Mouse (Mus musculus): ENCODE results near the gene Nab2. TPM values are rescaled to one million over a fixed set of nuclear protein-coding genes. Genes with fewer than 3 reads are reported as not detected.

Gene Nab2
- polyA plus RNA-seq, 1 experiment from 2014 or later = 19.5 TPM

GRCm38 (mm10) chr10:127669170-127669569, 802 bp upstream of the Nab2 start:
- H3K4me2 ChIP-seq = peak overlapping the region; percentile 90
- WGBS = 12% methylated on average over 7 of the region's 7 CpGs
- ATAC-seq (ENCODE audit: insufficient number of reproducible peaks, insufficient read depth, low FRiP score, low TSS enrichment, low read depth) = no peak
- H3K4me3 ChIP-seq = peak overlapping the region; percentile 87
- peaks cover 31% of the 10 kb centered on the region for H3K4me1 ChIP-seq
- H3K9ac ChIP-seq = peak overlapping the region; percentile 74
- H3K36me3 ChIP-seq = peaks cover 8% of the 10 kb centered on the region
- H3K27me3 ChIP-seq = no peaks in the 10 kb centered on the region
- no peaks in the 10 kb centered on the region for H3K9me3 ChIP-seq
- H3K27ac ChIP-seq = peak overlapping the region; percentile 100

GRCm38 (mm10) chr10:127667269-127668092, 887 bp downstream of the Nab2 start:
- peaks cover 25% of the 10 kb centered on the region for H3K36me3 ChIP-seq
- H3K9ac ChIP-seq = peak overlapping the region; percentile 94
- peak; percentile 71 for ATAC-seq (ENCODE audit: insufficient number of reproducible peaks, insufficient read depth, low FRiP score, low TSS enrichment, low read depth)
- H3K4me3 ChIP-seq = peak overlapping the region; percentile 87
- H3K9me3 ChIP-seq = no peaks in the 10 kb centered on the region
- peak overlapping the region; percentile 100 for H3K27ac ChIP-seq
- WGBS = under 1% methylated on average over 35 of the region's 35 CpGs
- H3K27me3 ChIP-seq = no peaks in the 10 kb centered on the region
- H3K4me2 ChIP-seq = peak overlapping the region; percentile 90
- peaks cover 48% of the 10 kb centered on the region for H3K4me1 ChIP-seq

GRCm38 (mm10) chr10:127666501-127667268, 1.7 kb downstream of the Nab2 start, which contains the start of gene Nemp1:
TSS of gene Nemp1 (plus strand) at chr10:127666901.
- Histone ChIP-seq H3K9me3 (no peaks in the 10 kb centered on the region), H3K9ac (peak within 1 kb of the TSS; percentile 94), H3K36me3 (peaks cover 30% of the 10 kb centered on the region), H3K27ac (peak within 1 kb of the TSS; percentile 100), H3K27me3 (no peaks in the 10 kb centered on the region), H3K4me3 (peak within 1 kb of the TSS; percentile 87), H3K4me1 (peaks cover 56% of the 10 kb centered on the region), H3K4me2 (peak within 1 kb of the TSS; percentile 90)
- WGBS = under 1% methylated on average over 69 of the region's 73 CpGs
- peak; percentile 65 for ATAC-seq (ENCODE audit: insufficient number of reproducible peaks, insufficient read depth, low FRiP score, low TSS enrichment, low read depth)

- no peak for ATAC-seq (ENCODE audit: insufficient number of reproducible peaks, insufficient read depth, low FRiP score, low TSS enrichment, low read depth)
- WGBS = 3% methylated on average over 14 of the region's 14 CpGs
- H3K4me1 ChIP-seq = peaks cover 66% of the 10 kb centered on the region
Observed at GRCm38 (mm10) chr10:127665366-127666181, 2.8 kb downstream of the Nab2 start.

GRCm38 (mm10) chr10:127664891-127665290, 3.5 kb downstream of the Nab2 start:
- ATAC-seq (ENCODE audit: insufficient number of reproducible peaks, insufficient read depth, low FRiP score, low TSS enrichment, low read depth) = no peak
- Histone ChIP-seq H3K4me2 (peak overlapping the region; percentile 90), H3K9me3 (no peaks in the 10 kb centered on the region), H3K4me3 (peak overlapping the region; percentile 87), H3K4me1 (peaks cover 68% of the 10 kb centered on the region), H3K27me3 (no peaks in the 10 kb centered on the region), H3K27ac (peak overlapping the region; percentile 86; the same call in 1 of the 2 replicates), H3K9ac (peak overlapping the region; percentile 94), H3K36me3 (peaks cover 48% of the 10 kb centered on the region)
- 27% methylated on average over 13 of the region's 13 CpGs for WGBS

More at GRCm38 (mm10) chr10:127665366-127666181, 2.8 kb downstream of the Nab2 start:
- Histone ChIP-seq H3K4me2 (peak overlapping the region; percentile 90), H3K4me3 (peak overlapping the region; percentile 87), H3K9ac (peak overlapping the region; percentile 94), H3K27me3 (no peaks in the 10 kb centered on the region), H3K36me3 (peaks cover 41% of the 10 kb centered on the region), H3K9me3 (no peaks in the 10 kb centered on the region), H3K27ac (peak overlapping the region; percentile 100)

GRCm38 (mm10) chr10:127664166-127664565, 4.2 kb downstream of the Nab2 start:
- Histone ChIP-seq H3K9me3 (no peaks in the 10 kb centered on the region), H3K4me2 (peak overlapping the region; percentile 90), H3K4me3 (peak overlapping the region; percentile 87), H3K27me3 (no peaks in the 10 kb centered on the region), H3K4me1 (peaks cover 63% of the 10 kb centered on the region), H3K9ac (peak overlapping the region; percentile 94), H3K36me3 (peaks cover 53% of the 10 kb centered on the region), H3K27ac (peak overlapping the region; percentile 86; the same call in 1 of the 2 replicates)
- ATAC-seq (ENCODE audit: insufficient number of reproducible peaks, insufficient read depth, low FRiP score, low TSS enrichment, low read depth) = no peak
- whole genome bisulfite sequencing = 28% methylated on average over 16 of the region's 16 CpGs

- WGBS = 20% methylated on average over 5 of the region's 5 CpGs
- H3K9ac ChIP-seq = peak overlapping the region; percentile 94; the same call in 1 of the 2 replicates
- H3K4me1 ChIP-seq = peaks cover 58% of the 10 kb centered on the region
Observed at GRCm38 (mm10) chr10:127663590-127663989, 4.8 kb downstream of the Nab2 start.

GRCm38 (mm10) chr10:127662666-127663253, 5.6 kb downstream of the Nab2 start:
- H3K4me2 ChIP-seq = peak overlapping the region; percentile 90
- H3K4me1 ChIP-seq = peaks cover 65% of the 10 kb centered on the region
- H3K9me3 ChIP-seq = no peaks in the 10 kb centered on the region
- WGBS = 28% methylated on average over 19 of the region's 19 CpGs
- ATAC-seq (ENCODE audit: insufficient number of reproducible peaks, insufficient read depth, low FRiP score, low TSS enrichment, low read depth) = no peak
- H3K4me3 ChIP-seq = peak overlapping the region; percentile 87
- H3K9ac ChIP-seq = peak overlapping the region; percentile 62
- peak overlapping the region; percentile 86 for H3K27ac ChIP-seq
- peaks cover 53% of the 10 kb centered on the region for H3K36me3 ChIP-seq
- no peaks in the 10 kb centered on the region for H3K27me3 ChIP-seq

More at GRCm38 (mm10) chr10:127663590-127663989, 4.8 kb downstream of the Nab2 start:
- peak overlapping the region; percentile 90 for H3K4me2 ChIP-seq
- ATAC-seq (ENCODE audit: insufficient number of reproducible peaks, insufficient read depth, low FRiP score, low TSS enrichment, low read depth) = no peak
- H3K4me3 ChIP-seq = peak overlapping the region; percentile 87
- no peaks in the 10 kb centered on the region for H3K27me3 ChIP-seq
- peak overlapping the region; percentile 86 for H3K27ac ChIP-seq
- H3K36me3 ChIP-seq = peaks cover 53% of the 10 kb centered on the region
- H3K9me3 ChIP-seq = no peaks in the 10 kb centered on the region

GRCm38 (mm10) chr10:127661915-127662663, 6.3 kb downstream of the Nab2 start:
- peaks cover 55% of the 10 kb centered on the region for H3K36me3 ChIP-seq
- H3K4me3 ChIP-seq = peak overlapping the region; percentile 87
- peak; percentile 23; the same call in 1 of the 2 replicates for ATAC-seq (ENCODE audit: insufficient number of reproducible peaks, insufficient read depth, low FRiP score, low TSS enrichment, low read depth)
- no peaks in the 10 kb centered on the region for H3K27me3 ChIP-seq
- WGBS = 8% methylated on average over 16 of the region's 16 CpGs
- H3K27ac ChIP-seq = peak overlapping the region; percentile 86
- H3K9me3 ChIP-seq = no peaks in the 10 kb centered on the region
- H3K9ac ChIP-seq = peak overlapping the region; percentile 62
- peaks cover 63% of the 10 kb centered on the region for H3K4me1 ChIP-seq
- H3K4me2 ChIP-seq = peak overlapping the region; percentile 90

GRCm38 (mm10) chr10:127661291-127661914, 7.0 kb downstream of the Nab2 start:
- Histone ChIP-seq H3K4me2 (peak overlapping the region; percentile 90), H3K27ac (peak overlapping the region; percentile 86), H3K4me3 (peak overlapping the region; percentile 87), H3K9ac (peak overlapping the region; percentile 55), H3K36me3 (peaks cover 59% of the 10 kb centered on the region), H3K27me3 (no peaks in the 10 kb centered on the region), H3K9me3 (no peaks in the 10 kb centered on the region), H3K4me1 (peaks cover 63% of the 10 kb centered on the region)
- WGBS = 28% methylated on average over 14 of the region's 14 CpGs
- ATAC-seq (ENCODE audit: insufficient number of reproducible peaks, insufficient read depth, low FRiP score, low TSS enrichment, low read depth) = no peak

Data from embryonic facial prominence, embryonic 13.5 days (tissue).